Mouse (Mus musculus) retina, postnatal 7 days (tissue): Measurements from ENCODE around the gene 4931422A03Rik.
A peak's percentile ranks its signal among the peaks of the same experiment; 100 is the strongest.

ENCODE experiments used
- DNase-seq: peaks from one replicate; pipeline ENCODE4 v3.0.0-alpha.2; 2012; ENCODE audit warnings: low read depth, low spot score

Gene 4931422A03Rik

DNA sequence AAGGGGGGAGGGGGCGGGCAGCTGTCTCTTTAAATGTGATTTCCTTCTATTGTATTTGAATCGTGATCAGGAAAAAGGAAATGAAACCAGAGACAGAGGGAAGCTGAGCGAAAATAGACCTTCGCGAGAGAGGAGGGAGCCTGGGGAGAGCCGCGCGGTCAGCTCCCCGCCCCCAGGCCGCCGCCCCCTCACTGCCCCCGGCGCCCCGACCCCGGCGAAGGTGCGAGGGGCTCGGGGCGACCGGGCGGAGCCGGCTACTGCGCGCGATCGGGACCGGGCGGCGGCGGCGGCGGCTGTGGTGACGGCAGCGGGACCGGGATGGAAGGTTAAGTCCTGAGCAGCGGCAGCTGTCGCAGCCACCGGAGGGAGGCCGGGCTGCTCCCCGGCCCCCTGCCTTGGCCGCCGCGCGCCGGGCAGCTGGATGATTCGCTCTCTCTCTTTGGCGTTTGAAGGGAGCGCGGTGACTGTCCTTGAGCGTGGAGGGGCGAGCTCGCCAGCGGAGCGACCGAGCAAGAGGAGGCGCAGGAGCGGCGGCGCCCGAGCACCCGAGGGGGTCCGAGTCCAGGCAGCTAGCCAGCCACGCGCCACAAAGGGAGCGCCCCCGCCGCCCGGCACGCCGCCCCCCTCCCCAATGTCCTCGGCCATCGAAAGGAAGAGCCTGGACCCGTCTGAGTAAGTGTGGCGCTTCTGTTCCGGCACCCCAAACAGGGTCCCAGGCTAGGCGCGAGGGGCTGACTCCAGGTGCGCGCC lies 57.9 kb downstream of the 4931422A03Rik start:
- DNase-seq: peak; percentile 54

DNA sequence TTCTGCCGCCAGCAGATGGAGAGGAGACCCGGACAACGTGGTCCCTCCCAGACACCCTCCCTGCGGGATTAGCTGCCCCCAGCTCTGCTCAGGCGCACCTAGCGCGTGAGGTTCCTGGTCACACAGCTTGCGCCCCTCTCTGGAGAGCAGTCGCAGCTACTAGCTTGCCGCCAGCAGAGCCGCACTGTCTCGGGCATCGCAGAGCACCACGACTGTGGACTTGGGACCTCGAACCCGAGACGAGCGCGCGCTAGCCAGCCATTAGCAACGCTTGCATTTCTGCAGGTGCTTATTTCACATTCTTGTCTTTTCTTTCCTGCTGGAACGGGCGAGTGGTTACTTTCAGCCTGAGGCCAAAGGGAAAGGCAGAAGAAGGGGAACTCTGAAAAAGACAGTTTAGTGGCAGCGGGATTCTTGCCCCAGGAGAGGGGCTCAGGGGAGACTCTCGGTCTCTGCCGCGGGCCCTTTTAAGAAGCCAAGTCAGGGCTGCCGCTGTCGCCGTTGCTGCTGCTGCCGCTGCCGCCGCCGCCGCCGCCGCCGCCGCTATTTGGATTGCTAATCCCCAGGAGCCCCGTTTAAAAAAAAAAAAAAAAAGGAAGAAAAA lies 58.6 kb downstream of the 4931422A03Rik start:
- DNase-seq: peak; percentile 30

DNA sequence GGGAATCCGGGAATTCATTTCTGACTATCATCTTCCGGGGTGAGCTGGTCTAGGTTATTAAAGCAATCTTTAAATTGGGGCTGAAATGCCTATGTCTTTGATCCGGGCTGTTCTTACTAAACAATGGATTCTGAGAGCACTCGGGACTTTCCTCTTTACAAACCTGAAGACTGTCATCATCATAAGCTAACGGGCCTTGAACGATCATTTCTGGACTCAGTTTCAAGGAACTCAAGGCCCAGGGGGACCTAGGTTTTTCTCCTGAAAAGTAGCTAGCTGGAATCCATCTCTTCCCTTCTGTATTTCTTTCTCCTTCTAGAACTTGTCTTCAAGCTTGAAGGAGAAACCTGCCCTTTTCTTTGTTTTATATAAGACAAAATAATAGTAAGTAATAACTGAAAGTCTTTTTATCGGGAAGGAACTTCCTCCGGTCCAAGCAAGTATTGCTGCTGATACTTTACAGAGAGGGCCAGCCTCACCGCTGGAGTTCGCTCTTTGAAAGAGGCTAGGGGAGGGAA lies 59.2 kb downstream of the 4931422A03Rik start:
- no peak for DNase-seq

DNA sequence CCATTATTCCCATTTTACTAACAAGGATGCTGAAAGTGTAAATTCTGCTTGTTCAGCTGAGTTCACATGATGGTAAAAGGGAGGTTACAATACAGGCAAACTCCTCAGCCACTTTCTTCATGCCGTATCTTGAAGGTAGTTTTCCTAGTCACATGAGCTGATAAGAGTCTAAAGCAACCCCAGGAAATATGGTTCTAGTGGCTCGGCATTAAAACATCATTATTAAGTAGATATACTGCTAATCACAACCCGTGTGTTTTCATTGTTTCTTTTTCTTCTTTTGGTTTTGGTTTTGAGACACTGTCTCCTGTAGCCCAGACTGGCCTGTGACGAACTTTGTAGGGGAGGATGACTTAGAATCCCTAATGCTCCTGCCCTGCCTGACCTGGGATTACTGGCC lies 60.0 kb downstream of the 4931422A03Rik start:
- no peak for DNase-seq

DNA sequence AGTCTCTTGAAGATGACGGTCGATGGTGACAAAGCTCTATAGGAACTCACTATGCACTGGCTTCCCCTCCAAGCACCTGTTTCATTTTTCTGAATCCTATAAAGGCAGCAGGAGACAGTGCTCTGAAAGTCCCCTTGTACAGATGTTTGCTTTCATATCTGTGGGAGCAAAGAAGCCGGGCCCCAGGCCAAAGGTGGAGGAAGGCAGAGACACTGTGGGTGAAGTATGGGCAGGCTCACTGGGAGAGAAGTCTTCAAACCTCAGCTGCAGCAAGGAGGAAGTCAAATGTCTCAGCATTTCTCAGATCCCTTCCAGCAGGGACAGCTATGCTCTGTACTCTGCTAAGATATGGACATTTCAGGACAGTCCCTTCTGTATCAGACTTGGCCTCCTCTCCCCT lies 62.8 kb downstream of the 4931422A03Rik start:
- DNase-seq: no peak

DNA sequence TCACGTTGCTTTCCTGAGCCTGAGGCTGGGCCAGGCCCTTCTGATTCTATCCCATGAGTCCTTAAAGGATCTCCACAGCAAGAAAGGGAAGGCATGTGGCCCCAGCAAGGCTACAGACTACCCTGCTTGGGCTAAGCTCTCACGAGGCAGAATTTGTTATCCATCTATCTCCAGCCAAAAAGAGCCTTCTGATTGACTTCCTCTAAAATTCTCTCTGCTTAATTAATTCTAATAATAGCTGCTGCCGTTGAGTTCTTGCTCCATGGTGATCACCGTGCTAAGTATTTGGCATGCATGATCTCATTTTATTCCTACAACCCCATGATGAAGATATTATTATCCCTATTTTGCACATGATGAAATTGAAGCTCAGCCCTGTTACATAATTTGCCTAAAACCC lies 65.8 kb downstream of the 4931422A03Rik start:
- DNase-seq: no peak

DNA sequence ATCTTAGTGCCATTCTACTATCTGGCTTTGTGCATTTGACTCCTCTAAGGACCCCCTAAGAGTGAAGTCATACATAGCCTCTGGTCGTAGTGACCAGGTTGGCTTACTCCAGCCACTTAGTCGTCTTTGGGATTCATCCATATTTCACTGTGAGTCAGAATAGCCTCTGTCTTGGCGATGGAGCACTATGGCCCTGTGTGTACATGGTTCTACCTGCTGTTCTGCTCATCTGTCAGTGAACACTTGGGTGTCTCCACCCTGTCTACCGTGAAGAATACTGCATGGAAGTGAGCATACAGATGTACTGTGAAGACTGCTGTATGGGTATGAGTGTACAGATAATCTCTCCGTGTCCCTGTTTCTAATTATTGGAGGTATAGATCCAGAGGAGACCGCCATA lies 68.6 kb downstream of the 4931422A03Rik start:
- DNase-seq: no peak

DNA sequence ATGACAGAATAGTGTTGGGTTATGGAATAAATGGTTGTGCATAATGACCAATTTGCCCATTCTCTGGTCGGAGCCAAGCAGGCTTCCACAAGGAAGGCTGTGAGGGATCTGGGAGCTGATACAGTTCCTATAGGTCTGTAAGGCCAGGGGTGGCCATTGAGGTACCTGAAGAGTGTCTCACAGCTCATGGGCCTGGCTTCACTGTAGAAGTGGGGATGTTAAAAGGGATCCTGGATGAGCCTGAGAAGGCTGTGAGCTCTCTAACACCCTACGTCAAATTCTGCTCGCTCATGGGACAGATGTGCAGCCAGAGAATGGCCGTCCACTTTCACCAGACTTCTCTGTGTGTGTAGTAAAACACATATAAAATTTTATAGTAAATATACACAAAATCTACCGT lies 69.1 kb downstream of the 4931422A03Rik start:
- no peak for DNase-seq

DNA sequence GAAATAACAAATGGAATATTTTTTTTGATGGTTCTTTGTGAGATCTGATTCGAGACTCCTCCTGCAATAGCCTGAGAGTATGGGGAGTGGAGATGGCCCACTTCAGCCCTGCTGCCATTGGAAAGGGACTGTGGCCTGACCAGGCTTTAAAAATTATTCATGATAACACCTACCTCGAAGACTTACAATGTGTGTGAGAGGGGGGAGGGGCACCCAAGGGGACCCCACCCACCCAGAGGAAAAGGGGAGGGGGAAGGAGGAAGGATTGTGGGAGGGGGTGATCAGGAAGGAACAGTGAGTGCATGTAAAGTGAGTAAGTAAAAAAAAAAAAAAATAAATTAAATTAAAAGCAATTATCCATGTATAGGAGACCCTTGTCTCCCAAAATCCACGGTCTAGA lies 69.5 kb downstream of the 4931422A03Rik start:
- DNase-seq: no peak

DNA sequence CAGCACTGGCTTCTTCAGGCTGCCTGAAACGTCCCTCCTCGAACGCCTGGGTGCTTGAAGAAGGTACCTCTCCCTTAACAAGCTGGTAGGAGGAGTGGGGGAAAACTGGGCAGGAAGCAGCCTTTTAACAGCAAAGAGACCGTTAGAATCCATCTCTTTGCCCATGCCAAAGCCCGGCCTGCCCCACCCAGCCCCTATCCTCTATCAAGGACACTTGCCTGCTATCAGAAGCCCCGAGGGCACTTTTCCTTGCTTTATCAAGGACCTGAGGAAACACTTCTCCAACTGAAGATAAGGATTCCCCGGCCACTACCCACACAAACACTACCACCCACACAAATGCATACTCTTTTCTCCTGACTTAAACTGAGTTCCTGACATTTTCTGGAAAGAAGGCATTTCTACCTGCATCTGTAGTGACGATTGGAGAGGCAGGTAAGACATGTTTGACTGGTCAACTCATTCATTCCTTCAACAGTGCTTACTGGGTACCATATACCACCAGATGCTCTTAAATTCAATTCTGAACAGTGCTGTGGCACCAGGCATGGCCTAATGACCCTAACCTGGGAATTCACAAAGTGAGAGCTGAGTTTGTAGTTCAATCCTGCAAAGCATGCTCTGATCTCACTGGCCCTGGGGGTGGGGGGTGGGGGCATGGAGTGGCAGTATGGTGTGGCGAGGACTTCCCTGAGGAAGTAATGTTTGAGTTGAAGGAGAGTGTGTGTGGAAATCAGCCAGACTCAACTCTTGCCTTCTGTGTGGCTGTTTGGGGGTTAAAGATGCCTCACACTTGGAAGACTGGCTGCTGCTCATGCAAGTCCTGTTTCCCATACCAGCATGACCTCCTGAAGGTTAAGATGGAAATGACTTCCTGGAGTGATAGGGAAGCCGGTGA lies 70.3 kb downstream of the 4931422A03Rik start, which contains the start of gene Lmo2:
Gene Lmo2 (plus strand): TSS at position 338 of the 898 bp plus-strand sequence.
- no peak for DNase-seq

DNA sequence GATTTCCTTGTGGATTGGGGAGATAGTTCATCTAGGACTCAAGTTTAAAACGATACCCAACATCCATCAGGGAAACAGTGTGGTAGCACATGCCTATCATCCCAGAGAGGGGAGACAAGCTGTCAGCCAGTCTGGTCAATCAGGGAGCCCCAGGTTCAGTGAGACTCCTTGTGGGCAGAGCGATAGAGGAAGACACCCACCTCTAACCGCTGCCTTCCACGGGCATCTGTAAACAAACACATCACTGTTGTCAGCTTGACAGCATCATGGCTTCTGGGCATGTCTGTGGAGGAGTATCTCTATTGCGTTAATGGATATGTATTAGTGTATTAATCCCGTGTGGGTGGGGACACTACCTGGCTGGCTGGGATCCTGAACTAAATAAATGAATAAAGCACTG lies 71.3 kb downstream of the 4931422A03Rik start:
- DNase-seq: no peak

DNA sequence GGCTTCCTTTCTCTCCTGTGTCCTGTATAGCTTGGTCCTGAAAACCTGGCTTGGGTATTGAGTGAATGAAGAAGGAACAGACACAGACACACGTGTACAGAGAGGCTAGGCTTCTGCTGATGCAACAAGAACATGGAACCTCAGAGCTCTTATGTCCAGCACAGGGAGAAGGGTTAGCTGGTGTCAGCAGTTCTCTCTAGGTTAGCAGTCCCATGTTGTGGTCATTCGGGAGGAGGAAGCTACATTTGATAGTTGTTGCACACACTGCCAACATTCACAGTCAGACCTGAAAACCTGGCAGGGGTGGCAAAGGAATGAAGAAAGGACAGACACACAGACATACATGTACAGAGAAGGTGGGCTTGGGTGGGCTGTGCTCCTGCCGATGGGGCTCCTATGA lies 72.4 kb downstream of the 4931422A03Rik start:
- no peak for DNase-seq

DNA sequence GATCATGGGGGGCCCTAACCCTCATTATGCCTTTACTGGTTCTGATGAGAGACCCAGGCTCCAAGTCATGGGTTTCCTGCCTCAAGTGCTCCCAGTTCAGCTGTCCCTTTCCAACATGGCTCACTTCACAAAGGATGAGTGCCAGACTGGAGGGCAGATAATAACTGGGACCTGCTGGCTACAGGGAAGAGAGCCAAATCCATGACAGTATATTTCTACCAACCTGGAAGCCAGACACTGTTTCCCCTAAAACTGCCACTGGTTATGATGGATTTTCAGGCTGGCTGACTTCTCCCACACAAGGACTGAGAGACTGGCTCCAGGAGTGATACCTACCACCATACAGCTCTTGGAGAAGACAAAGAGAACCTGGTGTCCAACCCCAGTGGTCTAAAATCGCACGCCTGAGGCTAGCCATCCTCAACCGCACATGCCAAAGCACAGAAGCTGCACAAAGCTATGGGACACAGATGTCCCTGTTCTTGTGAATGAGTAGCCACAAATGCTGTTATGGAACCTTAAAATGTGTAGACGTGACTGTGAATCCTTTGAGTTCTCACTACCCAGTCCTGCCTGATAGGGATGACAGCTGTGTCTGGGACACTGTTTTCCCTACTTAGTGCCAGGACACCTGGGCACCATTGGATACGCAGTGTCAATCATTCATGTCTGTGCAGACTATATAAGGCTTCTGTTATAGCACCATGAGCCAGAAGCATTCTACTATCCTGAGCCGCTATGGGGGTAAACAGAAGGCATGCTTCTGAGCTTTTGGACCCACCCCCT lies 74.9 kb downstream of the 4931422A03Rik start:
- no peak for DNase-seq

DNA sequence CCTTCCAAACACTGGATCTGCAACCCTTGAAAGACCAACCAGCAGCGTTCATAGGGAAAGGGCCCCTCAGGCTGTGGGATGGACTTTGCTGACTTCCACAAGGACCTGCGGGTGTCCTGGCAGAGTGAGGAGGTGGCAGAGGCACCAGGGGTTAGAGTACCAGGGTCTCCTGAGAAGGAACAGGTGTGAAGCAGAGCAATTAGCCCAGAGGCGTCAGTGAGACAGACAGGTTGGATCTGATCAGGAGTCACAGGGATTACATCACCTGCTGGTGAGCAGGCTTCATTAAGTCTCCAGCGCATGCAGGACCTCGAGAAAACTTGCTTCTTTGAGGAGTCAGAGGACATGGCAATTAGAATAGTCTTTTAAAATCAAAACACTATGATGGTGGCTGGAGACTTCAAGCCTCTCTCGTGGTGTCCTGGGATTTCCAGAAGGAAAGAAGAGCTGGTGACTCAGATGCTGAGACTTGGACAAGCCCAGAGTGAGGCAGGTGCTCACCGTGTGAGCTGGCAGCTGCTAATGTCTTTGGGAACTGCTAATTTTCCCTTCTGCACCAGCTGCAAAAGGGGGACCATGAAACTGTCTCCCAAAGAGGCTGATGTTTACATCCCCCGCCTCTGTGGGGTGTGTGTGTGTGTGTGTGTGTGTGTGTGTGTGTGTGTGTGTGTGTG lies 80.0 kb downstream of the 4931422A03Rik start:
- no peak for DNase-seq

DNA sequence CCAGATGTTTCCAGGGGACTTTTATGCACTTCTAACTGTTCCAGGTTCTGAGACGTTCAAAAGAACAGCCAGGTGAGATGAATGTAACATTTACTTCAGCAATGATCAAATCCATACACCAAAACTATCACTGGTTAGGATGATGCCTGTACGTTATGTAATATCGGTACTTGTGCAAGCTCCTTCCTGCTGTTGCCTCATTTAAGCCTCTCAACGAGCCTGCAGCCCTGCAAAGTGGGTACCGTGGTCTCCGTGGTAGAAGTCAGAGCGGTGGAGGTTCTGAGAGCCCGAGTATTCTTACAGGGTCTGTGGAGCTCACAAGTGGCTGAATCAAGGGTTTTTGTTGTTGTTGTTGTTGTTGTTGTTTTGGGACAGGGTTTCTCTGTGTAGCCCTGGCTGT lies 81.3 kb downstream of the 4931422A03Rik start:
- DNase-seq: no peak

DNA sequence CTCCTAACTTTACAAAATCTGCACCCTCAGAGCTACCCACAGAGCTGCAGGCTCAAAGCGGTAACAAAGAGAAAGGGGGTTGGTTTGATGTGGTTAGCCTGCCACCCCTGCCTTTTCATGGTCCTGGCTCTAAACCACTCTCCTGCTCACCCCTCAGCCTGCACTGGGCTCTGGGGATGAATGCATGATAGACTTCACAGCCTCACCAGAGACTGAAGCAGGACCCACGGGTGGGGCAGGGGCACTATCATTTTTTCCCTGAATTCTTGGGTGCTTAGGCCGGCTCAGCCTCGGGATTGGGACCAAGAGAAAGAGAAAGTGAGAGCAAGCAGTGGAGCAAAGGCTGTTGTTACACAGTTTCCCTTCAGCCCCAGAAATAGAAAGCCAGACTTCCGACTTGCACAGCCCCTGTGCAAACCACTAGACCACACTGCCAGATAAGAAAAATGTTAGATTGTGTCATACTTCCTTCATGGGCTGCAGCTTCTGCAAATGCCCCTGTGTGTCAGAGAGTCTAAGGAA lies 82.5 kb downstream of the 4931422A03Rik start:
- no peak for DNase-seq

DNA sequence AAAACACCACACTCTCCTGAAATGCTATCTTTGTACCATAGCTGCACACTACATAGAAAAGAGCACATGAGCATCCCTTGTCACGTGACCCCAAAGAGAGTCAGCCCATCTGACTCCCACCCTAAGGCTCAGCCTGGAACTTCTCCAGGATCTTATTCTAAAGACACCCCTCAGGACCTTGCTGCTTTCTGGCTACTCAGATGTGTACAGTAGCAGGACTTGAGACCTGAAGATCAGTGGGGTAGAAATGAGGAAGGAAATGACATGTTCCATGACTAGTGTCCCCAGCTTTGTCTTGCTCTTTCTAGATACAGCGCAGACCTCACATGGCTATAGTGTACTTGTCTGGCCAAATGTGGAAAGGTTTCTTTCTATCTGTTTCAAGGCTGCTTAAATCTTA lies 83.3 kb downstream of the 4931422A03Rik start:
- DNase-seq: no peak

DNA sequence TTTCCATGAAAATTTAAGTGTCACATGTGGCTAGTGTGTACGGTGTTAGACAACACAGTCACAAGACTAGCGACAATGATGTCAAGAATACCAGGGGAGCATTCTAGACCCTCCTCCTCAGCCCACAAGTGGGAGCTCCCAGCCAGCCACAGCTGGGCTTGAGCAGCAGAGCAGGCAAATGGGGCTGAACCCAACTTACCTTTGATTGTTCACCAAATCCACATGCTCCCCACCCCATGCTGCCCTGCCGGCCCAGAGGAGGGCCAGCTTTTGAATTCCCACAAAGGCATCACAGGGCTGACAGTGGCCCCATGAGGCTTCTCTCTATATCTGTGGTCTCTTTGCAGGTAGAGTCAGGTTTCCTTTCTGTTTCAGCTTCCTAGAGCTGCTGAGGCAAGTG lies 87.1 kb downstream of the 4931422A03Rik start:
- DNase-seq: no peak

DNA sequence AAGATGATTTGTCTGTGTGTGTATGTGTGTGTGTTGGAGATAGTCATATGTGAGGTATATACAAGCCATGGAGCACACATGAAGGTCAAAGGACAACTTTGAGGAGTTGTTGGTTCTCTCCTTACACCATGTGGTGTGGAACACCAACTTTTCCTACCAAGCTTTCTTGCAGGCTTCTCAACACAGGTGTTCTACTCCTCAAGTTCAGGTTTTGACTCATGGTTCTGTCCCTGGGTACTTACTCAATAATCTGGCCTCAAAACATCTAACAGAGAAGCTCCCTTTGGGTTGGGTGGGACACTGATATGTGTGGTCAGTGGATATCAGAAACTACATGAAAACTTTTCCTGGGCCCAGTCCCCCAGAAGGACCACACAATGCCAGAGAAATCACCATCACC lies 89.2 kb downstream of the 4931422A03Rik start:
- DNase-seq: no peak

DNA sequence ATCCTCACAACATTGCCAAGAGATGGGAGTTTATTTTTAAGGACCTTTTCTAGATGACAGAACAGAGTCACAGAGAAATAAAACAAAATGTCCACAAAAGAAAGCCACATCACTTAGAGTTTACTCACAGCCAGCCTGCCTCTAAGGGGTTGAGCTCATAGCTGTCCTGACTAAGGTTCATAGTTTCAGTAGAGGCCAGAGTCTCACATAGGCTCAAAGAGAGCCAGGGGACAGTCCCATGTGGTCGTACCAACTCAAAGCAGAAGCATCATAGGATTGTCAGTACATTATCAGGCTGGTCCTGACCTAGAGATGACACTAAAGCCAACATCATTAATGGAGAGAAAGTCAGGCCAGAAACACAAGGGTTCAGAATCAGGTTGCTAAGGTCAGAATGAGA lies 89.6 kb downstream of the 4931422A03Rik start:
- DNase-seq: no peak

DNA sequence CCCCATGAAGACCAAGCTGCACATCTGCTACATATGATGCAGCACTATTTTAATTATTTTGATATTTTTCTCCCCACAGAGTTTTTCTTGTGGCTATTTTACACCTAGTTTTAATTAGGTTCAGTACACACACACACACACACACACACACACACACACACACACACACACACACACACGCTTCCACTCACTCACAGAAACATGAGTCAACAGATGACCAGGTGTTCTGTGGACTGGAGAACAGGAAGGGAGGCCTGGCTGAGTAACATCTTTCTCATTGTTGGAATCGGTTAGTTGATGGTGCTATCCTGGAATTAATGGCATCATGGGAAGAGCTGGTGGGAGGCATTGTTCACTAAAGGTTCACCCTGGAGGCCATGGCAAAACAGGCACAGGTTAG lies 90.5 kb downstream of the 4931422A03Rik start:
- DNase-seq: no peak
